Mouse (Mus musculus) neural tube, embryonic 10.5 days (tissue): ENCODE data around the gene Naa50.

Experiments
- DNase-seq: peaks from one replicate; pipeline ENCODE4 v3.0.0-alpha.2; 2017; ENCODE audit warnings: low spot score; ENCODE audit errors: extremely low spot score

Naa50 gene

DNA sequence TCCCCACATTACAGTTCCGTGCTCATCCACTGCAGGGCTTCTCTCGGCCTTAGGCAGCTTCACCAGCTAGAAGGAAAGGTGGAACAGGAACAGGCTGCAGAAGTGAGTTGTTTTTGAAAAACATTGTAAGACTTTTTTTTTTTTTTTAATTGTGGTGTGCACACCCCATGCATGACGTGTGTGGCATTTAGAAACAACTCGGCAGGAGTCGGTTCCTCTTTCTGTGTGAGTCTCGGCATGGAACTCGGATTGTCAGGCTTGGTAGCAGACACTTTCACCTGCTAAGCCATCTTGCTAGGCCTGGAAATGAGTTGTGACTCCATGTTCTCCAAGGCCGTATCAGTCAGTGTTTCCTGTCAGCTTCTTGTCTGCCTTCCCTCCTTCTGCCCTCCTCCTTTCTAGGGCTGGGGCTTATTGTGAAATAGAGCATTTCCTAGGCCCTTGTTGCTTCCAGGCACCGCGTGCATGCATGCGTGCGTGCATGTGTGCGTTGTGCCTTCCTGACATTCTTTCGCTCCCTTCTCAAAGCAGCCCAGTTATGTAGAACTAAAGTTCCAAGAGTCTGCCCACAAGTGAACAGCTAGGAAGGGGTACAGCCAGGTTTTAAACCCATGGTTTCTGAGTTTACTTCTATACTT, 59.6 kb downstream of the Naa50 start:
- no peak for DNase-seq

DNA sequence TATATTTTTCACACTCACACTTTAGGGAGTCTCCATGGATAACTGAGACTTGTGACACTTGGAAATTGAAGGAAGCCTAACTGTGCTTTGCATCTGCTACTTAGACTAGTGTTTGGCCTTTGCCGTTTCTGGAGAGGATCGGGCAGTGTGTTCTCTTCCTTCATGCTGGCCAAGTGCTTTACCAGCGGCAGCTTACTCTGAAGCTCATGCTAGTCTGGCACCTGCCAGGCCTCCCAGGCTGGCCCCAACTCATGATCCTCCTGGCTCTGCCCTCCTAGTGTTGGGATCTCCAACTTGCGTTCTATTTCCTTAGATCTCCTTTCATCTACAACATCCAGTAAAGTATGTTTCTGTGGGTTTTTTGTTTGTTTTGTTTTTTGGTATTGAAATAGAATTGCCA, 60.5 kb downstream of the Naa50 start:
- DNase-seq, result no peak

DNA sequence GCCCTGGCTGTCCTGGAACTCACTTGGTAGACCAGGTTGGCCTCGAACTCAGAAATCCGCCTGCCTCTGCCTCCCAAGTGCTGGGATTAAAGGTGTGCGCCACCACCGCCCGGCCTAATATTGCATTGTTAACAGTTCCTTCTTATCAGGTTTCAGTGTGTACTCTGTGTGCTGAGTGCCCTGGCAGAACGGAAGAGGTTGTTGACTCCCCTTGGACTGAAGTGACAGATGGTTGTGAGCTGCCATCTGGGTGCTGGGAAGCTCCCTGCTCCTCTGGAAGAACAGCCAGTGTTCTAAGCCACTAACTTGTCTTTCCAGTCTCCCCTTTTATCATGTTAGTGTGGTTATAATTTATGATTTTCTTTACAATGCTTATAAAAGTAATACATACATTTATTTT, 64.7 kb downstream of the Naa50 start:
- DNase-seq, result no peak

DNA sequence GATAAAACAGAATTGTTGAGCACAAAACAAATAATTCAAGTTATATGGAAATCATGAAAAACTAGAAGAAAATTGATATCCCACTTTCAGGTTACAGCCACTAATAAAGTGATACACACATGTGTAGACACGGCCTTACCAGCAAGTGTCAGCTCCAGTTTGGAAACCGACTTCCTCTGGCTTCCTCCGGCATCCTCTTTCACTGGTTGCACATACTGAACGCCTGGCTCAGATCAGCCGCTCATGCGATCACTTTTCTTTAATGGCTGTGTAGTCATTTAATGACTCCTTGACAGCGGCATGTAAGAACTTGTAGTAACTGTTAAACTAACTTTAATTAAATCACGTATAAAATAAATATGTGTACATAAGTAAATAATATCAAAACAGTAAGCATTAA, 66.3 kb downstream of the Naa50 start:
- no peak for DNase-seq

DNA sequence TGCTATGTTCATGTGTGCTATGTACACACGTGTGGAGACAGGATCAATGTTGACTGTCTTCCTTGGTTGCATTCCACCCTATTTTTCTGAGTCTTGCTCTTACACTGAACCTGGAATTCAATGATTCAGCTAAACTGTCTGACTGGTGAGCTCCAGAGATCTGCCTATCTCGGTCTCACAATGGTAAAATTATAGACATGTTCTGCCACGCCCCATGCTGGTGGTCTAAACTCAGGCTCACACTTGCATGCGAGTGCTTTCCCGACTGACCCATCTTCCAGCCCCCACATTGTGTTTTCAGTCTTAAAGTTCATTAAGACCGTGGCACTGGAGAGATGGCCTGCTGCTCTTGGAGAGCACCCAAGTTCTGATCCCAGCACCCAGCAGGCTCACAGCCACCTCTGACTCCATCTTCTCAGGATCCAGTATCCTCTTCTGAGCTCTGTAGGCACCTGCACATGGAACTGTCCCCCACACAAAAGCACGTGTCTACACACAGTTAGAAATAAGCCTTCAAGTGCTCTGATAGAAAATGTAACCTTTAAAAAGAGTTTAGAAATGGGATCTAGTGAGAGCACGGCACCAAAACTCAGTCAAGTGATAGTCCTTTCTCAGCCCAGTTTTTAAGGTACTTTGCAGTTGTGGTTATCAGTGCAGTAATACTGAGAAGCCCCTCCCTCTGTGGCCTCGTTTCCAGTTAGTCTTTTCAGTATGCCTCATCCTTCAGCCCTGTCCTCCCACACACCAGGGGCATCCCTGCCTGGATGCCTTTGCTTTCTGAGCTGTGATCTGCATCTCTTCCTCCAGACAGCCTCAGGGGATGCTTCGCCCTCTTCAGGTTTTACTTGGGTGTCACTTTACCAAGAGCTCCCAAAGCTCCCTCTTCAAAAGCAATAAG, 70.8 kb downstream of the Naa50 start:
- no peak for DNase-seq

DNA sequence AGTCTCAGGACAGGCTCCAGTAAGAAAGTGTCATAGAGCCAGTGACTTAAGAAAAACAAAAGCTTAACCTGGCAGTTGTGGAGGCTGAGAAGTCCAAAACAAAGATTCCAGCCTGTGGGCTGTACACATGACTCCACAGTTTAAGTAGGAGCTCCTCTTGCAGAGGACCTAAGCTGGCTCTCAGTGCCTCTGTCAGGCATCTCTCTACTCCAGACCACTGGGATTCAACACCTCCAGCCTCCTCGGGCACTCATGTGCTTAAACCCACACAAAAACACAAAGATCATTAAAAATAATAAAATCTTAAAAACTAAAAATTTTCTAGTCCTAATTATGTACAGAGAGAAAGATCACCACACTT, 71.4 kb downstream of the Naa50 start:
- DNase-seq, result no peak

DNA sequence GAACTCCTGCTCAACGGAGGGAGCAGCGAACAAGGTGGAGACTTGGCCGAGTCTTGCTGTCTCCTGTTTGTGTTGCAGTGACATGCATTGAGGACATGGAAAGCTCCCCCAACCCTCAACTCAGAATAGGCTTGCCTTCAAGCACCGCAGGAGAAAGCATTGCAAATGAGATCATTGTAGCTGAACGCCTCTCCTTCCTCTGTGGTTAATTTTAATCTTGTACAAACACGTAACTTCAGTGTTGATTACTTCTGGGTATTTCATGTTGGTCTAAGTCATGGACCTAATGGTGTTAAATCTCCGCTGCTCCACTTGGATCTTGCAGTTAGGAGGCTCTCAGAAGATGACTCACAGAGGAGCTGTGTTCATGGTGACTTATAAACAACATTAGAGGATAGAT, 73.1 kb downstream of the Naa50 start:
- no peak for DNase-seq
